Mouse (Mus musculus) kidney, adult 10 weeks (tissue): ENCODE data around the gene Dmd. TPM values are rescaled to one million over a fixed set of nuclear protein-coding genes. Genes with fewer than 3 reads are reported as not detected.

Source experiments
- polyA plus RNA-seq: library from polyadenylated mRNA; stranded (reverse); fragments of 350-450 nt; fragmentation: Illumina TruSeq; extraction: RNeasy Lipid Tissue Mini Kit (QIAGEN cat#74804); gene quantifications from one replicate; pipeline ENCODE4 v1.2.3, GENCODE M21; 2014; ENCODE audit warnings: low read depth, low replicate concordance

The Dmd gene
- polyA plus RNA-seq = 37.7 TPM

GRCm38 (mm10) chrX:82948630-82949029 is at the start of gene Dmd:
Gene Dmd (plus strand): TSS chrX:82948870.

GRCm38 (mm10) chrX:83487598-83487997 is 538.9 kb downstream of the Dmd start, which contains the start of gene Tsga8:
Gene Tsga8 (minus strand): TSS chrX:83487924.

GRCm38 (mm10) chrX:85249379-85249778 is 2300.7 kb downstream of the Dmd start, which contains the start of gene Fthl17a:
Gene Fthl17a (plus strand): TSS chrX:85249679.

